Mouse (Mus musculus): ENCODE data around the gene Lrrc15.

Gene Lrrc15

DNA sequence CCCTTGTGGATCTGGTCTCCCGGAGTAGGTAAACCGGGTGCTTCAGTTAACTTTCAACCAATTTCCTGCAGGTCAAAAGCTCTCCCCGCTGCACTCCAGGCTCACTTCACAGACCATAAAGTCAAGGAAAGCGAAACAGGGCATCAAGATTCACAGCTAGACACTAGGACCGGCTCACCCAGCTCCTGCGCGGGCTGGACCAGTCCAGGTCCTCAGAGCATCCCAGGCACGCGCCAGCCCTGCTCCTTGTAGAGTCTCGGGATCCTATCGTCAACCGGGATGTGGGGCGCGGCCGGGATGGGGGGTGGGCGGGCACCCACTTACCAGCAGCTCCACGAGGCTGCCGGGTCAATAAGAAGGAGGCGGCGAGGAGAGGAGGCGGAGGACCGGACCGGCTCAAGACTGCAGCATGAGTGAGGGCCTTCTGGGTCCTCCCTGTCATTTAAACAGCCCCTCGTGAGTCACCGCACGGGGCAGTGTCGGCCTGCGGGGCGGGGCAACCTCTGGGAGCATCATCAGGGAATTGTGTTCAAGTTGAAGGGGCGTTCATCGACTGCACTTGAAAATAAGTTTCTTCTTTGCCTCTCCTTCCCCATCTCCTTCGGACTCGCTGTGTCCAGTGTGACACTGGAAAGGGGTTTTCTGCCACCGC, at the start of gene Lrrc15:
Lrrc15 (minus strand) TSS at position 413 of the 652 bp plus-strand sequence.
- no peak for DNase-seq (ENCODE audit: low spot score)

DNA sequence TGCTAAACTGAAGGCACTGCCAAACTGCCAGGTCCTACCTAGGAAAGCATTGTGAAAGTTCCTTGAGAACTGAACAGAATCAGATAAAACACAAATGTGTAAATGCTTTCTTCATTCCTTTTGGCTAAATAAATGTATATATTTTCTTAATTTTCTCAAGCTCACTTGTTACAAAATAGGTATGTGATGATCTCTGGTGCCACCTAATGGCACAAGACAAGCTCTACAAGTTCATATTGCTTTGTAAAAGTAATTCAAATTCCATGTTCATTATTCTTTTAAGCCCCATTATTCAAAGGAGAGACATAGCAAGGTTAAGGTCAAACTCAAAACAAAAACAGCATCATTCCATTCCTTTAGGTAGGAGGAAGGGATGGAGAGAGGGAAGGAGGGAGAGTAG, 31.2 kb upstream of the Lrrc15 start:
- DNase-seq (ENCODE audit: low spot score): no peak

- DNase-seq (ENCODE audit: low spot score): no peak
Observed at GRCm38 (mm10) chr16:30310647-30311046, 27.6 kb upstream of the Lrrc15 start, which contains the start of gene Gp5. TSS of gene Gp5 (minus strand) at chr16:30310779.

DNA sequence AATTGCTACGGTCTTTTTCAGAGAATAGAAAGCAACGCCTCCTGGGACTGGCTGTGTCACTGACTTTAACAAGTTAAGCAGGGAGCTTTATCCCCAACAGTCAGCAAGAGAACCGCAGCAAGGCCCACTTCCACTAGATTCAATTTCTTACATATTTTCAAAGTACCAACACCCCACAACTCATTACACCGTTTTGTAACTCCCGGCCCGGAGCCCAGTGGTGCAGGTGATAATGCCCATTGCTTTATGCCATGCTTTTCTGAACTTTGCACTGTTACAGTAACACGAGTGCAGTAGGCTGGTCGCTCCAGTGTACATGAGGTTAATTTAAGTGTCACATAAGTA, 27.1 kb upstream of the Lrrc15 start:
- no peak for DNase-seq (ENCODE audit: low spot score)

- no peak for DNase-seq (ENCODE audit: low spot score)
Observed at GRCm38 (mm10) chr16:30309395-30310170, 26.5 kb upstream of the Lrrc15 start.

GRCm38 (mm10) chr16:30308616-30309394, 25.7 kb upstream of the Lrrc15 start:
- DNase-seq (ENCODE audit: low spot score): peak; percentile 8

GRCm38 (mm10) chr16:30307961-30308615, 25.0 kb upstream of the Lrrc15 start:
- DNase-seq (ENCODE audit: low spot score): peak; percentile 2

DNA sequence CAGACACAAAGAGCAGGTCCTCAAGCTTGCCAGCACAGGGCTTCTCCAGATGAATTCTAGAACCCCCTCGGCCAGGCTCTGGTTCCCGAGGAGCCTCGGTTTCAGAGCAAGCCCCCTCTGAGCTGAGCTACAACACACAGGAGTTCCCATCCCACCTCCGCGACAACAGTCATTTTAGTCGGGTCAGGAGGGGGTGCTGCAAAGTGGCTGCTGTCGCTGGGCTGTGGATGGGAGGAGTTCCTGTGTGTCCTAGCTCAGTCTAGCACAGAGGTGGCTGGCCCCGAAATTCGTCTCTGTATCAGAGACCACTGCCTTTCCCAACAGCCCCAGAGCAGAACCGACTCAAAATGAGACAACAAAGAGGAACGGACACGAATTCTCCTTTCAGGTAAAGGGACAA, 24.2 kb upstream of the Lrrc15 start:
- DNase-seq (ENCODE audit: low spot score): no peak

DNA sequence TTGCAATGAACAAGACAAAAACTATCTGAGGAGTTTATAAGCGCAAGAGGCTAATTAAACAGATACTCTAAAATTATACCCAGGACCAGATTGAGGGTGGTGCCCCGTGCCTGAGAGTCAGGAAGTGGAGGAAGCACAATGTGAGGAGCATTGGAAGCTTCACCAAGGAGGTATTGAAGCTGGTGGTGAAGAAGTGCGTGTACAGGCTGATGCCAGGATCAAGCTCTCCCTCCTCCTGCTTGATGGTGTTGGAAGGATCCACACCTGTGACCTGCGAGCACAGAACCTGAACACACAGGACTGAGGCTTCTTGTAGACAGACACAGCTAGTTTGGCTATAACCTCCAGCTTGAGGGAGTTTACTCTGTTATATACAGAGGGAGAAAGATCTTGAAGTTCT, 23.0 kb upstream of the Lrrc15 start:
- DNase-seq (ENCODE audit: low spot score): no peak

GRCm38 (mm10) chr16:30304236-30304635, 21.2 kb upstream of the Lrrc15 start:
- peak; percentile 42 for DNase-seq (ENCODE audit: low spot score)

GRCm38 (mm10) chr16:30303411-30303810, 20.4 kb upstream of the Lrrc15 start:
- no peak for DNase-seq (ENCODE audit: low spot score)

- no peak for DNase-seq (ENCODE audit: low spot score)
Observed at GRCm38 (mm10) chr16:30302686-30303085, 19.6 kb upstream of the Lrrc15 start.

DNA sequence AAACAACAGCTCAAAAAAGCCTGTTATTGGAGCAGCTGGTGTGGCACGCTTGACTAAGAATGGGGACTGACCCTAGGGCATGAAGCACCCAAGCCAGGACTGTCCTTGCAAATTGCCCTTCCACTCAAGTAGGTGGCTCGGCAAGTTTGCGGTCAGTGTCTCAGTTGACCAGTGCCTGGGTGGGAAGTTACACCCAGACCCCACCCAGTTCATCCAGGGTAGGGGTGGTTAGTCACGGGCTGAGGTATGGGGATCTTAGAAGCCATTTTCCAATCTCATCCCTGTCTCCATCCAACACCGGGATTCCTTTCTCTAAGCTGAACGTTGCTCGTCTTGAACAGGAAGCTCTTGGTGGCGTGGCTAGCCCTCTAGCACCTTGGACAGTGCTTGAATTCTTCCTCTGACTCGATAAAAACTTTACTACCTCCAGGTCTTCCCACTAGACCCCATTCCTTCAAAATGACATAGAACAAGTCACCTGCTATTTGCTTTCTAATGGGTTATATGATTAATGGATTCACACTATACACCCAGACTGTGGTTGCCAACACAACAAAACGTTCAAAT, 16.7 kb upstream of the Lrrc15 start:
- no peak for DNase-seq (ENCODE audit: low spot score)

DNA sequence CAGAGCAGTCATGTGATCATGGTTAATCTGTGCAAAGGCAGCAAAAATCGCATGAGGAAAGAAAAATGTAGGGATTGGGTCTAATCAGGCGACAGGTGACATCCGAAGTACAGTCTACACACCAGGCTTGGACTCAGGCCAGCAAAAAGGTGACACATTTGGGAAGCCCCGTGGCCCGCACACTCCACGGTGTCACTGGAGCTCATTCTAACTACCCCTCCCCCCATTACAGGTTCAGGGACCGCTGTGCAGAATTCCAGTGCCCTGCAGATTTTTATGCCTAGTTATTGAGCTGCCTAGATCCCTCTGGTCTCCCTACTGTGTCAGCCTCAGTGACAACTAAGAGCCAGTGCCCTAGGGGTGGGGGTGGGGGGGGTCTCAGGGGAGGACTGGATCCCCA, 14.4 kb upstream of the Lrrc15 start:
- DNase-seq (ENCODE audit: low spot score): no peak

GRCm38 (mm10) chr16:30296601-30297275, 13.7 kb upstream of the Lrrc15 start:
- no peak for DNase-seq (ENCODE audit: low spot score)

DNA sequence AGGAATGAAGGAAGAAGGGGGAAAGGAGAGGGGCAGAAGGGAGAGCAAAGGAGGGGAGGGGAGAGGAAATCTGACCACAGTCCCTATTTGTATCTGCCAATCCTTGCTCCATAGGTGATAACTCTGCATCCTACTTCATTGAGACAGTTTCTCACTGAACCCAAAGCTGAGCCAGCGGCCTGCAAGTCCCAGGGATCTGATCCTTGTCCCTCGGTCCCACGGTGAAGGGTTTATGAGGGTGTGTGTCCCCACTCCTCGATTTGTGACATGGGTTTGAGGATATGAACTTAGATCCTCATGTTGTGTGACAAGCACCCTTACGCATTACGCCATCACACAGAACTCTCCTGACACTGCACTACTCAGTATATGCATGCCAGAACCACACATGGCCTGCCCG, 12.1 kb upstream of the Lrrc15 start:
- no peak for DNase-seq (ENCODE audit: low spot score)

DNA sequence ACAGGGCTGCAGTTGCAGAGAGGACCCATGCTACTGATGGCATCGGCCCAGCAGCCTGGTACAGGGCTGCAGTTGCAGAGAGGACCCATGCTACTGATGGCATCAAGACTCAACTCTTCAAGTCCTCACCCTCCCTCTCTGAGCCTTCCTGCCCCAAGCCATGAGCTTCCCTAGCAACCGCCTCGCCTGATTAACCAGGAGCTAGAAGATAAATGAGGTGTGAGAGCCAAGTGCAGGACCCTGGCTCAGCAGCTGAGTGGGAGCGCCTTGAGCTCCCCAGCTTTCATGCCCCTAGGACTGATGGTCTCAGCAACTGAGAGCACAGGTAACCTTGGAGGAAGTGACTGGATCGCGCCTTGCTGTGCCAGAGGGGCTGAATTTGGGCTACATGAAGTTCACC, 7.4 kb upstream of the Lrrc15 start:
- no peak for DNase-seq (ENCODE audit: low spot score)

DNA sequence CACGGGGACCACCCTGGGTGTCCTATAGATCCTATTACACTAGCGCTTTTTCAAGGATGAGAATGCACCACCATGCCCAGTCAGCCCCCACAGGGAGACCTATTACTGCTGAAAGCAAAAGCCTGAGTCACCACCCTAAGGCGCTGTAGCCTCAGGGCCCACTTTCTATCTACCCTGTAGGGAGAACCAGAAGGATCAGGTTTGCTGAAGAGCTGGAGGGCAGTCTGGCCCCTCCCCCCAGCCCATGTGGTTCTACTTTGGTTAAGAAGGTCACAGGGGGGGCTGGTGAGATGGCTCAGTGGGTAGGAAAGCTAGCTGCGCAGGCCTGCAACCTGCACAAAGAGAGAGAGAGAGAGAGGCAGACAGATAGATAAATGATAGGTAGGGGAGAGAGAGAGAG, 2.6 kb upstream of the Lrrc15 start:
- no peak for DNase-seq (ENCODE audit: low spot score)

- no peak for DNase-seq (ENCODE audit: low spot score)
Observed at GRCm38 (mm10) chr16:30283743-30284337, 784 bp upstream of the Lrrc15 start.

DNA sequence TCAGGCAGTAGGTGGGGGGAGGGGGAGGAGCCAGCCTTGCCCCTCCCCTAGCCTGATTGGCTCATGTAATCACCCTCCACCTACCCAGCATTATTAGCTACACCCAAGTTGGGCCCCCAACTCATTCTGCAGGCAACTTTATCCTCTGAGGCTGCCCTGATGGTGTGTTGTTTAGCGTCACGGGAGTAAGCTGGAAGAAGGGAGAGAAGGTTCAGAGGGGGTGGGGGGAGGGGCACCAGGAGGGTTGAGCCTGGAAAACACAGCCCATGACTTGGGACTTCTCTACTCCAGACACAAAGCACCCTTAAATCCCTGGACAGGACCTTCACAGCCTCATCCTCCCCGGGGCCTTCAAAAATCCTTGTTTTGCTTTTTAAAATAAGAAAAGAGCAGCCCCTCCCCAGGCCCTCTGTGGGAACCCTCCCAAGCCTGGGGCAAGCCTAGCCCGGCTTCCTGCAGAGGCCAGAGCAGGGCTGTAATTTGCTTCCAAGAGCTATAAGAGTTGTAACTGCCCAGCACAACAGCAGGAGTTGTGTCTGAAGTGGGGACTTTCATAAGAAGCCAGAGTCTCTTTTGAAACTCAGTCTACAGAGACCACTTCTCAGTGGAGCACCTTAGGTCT, 2.3 kb downstream of the Lrrc15 start:
- no peak for DNase-seq (ENCODE audit: low spot score)

- DNase-seq (ENCODE audit: low spot score): no peak
Observed at GRCm38 (mm10) chr16:30278406-30278805, 4.7 kb downstream of the Lrrc15 start.
